Mouse (Mus musculus) neural tube, embryonic 11.5 days (tissue): Measurements from ENCODE around the gene Dcun1d1. TPM values are rescaled to one million over a fixed set of nuclear protein-coding genes. Genes with fewer than 3 reads are reported as not detected.

Source experiments
- ATAC-seq: fragments of 200-750 bp; cut with Nextera tagmentation; 2 replicates; pipeline ENCODE4 v1.8.0; 2017; ENCODE audit warnings: moderate number of reproducible peaks, mild to moderate bottlenecking, moderate TSS enrichment, moderate library complexity; ENCODE audit not compliant: insufficient read depth, low FRiP score, low TSS enrichment
- DNase-seq: peaks from one replicate; pipeline ENCODE4 v3.0.0-alpha.2; 2015; ENCODE audit warnings: low spot score
- H3K27ac ChIP-seq: fragments of 300-500 bp; sonication (generic); 2 replicates; pipeline ENCODE4 v1.5.1; 2014; ENCODE audit warnings: low read depth, mild to moderate bottlenecking, low read length
- H3K27me3 ChIP-seq: fragments of 300-500 bp; sonication (generic); 2 replicates; pipeline ENCODE4 v1.6.1; 2014; ENCODE audit warnings: mild to moderate bottlenecking, low read length, mixed read lengths; ENCODE audit not compliant: control insufficient read depth, insufficient read depth
- H3K36me3 ChIP-seq: fragments of 300-500 bp; sonication (generic); 2 replicates; pipeline ENCODE4 v1.6.1; 2014; ENCODE audit warnings: mild to moderate bottlenecking, low read length, moderate library complexity, mixed read lengths; ENCODE audit not compliant: control insufficient read depth, insufficient read depth
- H3K4me1 ChIP-seq: fragments of 300-500 bp; sonication (generic); 2 replicates; pipeline ENCODE4 v1.6.1; 2014; ENCODE audit warnings: low read length, mixed read lengths; ENCODE audit not compliant: control insufficient read depth, insufficient read depth
- H3K4me2 ChIP-seq: fragments of 300-500 bp; sonication (generic); 2 replicates; pipeline ENCODE4 v1.6.1; 2014; ENCODE audit warnings: low read depth, mild to moderate bottlenecking, moderate library complexity
- H3K4me3 ChIP-seq: fragments of 300-500 bp; sonication (generic); 2 replicates; pipeline ENCODE4 v1.5.1; 2014; ENCODE audit warnings: low read depth, low read length
- H3K9ac ChIP-seq: fragments of 300-500 bp; sonication (generic); 2 replicates; pipeline ENCODE4 v1.6.1; 2014; ENCODE audit warnings: mild to moderate bottlenecking, low read length
- H3K9me3 ChIP-seq: fragments of 300-500 bp; sonication (generic); 2 replicates; pipeline ENCODE4 v1.6.1; 2016; ENCODE audit warnings: low read length; ENCODE audit not compliant: control insufficient read depth
- WGBS: fragments of 180-500 bp; shearing (Covaris S2); extraction: QIAGEN DNeasy Blood & Tissue Kit; methylation state at CpG from one replicate; pipeline ENCODE4 v1.1.7; 2014; 5-methylcytosine and 5-hydroxymethylcytosine counted together
- polyA plus RNA-seq: library from polyadenylated mRNA; unstranded; fragments of >200 nt; fragmentation: Nextera tagmentation; extraction: Ambion mirVana; gene quantifications from 2 replicates; pipeline ENCODE4 v1.2.1, GENCODE M21; 2014

The Dcun1d1 gene
- 87.7 and 92.3 TPM in 2 replicates for polyA plus RNA-seq

DNA sequence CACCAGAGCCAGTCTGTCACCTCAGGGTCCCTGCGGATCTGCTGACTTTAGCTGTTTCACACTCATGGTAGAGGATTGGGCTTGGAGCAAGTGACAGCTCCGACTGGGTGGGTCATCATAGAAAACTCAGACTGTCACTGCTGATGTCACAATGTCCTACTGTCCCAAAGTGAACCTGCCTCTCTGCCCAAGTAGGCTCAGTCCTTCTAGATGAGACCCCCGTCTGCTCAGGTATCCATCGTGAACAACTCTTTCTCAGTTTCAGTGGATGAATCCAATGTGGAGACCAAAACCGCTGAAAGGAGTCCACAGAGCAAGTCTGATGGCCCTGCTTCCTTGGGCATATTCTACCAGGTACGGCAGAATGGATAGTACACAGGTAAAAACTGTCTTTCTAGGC is at the start of gene Dcun1d1:
Gene Dcun1d1 (minus strand): TSS at position 101 of the 400 bp plus-strand sequence.
- H3K4me1 ChIP-seq = 0 out of 2 replicates have a peak, but pooled peaks cover 5% of the 10 kb centered on the region
- ATAC-seq (no peak), DNase-seq (no peak)
- no peak within 1 kb of the TSS for H3K4me2 ChIP-seq
- H3K4me3 ChIP-seq = no peak within 1 kb of the TSS
- no peak within 1 kb of the TSS for H3K27ac ChIP-seq
- no peaks in the 10 kb centered on the region for H3K27me3 ChIP-seq
- no peaks in the 10 kb centered on the region for H3K36me3 ChIP-seq
- no peak within 1 kb of the TSS for H3K9ac ChIP-seq
- WGBS = 94% methylated on average over 6 of the region's 6 CpGs
- no peaks in the 10 kb centered on the region for H3K9me3 ChIP-seq

DNA sequence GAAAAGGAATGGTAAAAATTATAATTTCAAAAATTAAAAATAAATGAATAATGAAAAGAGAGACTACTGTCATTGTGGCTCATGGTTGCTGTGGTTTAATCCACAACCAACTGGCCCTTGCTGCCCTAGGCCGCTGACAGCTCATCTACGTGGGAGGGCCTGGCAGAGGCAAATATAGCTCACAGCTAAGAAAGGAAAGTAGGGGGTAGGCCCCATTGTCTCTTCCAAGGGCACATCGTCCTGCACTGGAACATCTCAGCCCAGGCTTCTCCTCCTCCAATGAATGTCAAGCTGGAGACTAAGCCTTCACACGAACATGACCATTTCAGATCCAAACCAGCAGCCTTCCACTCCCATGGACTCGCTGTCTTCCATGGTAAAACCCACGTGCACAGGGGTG is 49.0 kb upstream of the Dcun1d1 start:
- no peaks in the 10 kb centered on the region for H3K27me3 ChIP-seq
- DNase-seq = no peak
- ATAC-seq = no peak
- H3K27ac ChIP-seq = no peak overlapping the region
- H3K36me3 ChIP-seq = peaks cover 3% of the 10 kb centered on the region; the same call in 1 of the 2 replicates
- no peak overlapping the region for H3K4me2 ChIP-seq
- 89% methylated on average over 6 of the region's 6 CpGs for WGBS
- H3K9me3 ChIP-seq = no peaks in the 10 kb centered on the region
- H3K4me1 ChIP-seq = no peaks in the 10 kb centered on the region
- no peak overlapping the region for H3K9ac ChIP-seq
- H3K4me3 ChIP-seq = no peak overlapping the region

DNA sequence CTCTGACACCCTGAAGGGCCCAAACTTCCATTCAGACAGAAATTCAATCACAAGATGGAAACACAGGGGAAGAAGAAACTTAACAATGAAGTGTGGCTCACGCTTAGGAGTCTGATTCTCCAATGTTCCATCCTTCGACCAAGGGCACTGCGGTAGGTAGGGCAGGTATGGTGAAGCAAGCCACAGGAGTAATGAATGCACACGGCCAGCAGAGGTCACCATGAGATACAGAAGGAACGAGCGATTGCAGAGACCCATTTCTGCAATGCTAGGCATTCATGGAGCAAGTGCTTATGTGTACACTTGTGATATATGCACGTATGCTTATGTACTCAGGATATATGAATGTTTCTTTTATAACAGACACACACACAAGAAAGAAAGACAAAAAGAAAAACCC is 36.3 kb upstream of the Dcun1d1 start:
- no peak overlapping the region for H3K9ac ChIP-seq

GRCm38 (mm10) chr3:35972985-35973384 is 35.7 kb upstream of the Dcun1d1 start:
- Histone ChIP-seq H3K4me1 (no peaks in the 10 kb centered on the region), H3K9ac (no peak overlapping the region), H3K9me3 (no peaks in the 10 kb centered on the region), H3K4me3 (no peak overlapping the region), H3K4me2 (no peak overlapping the region), H3K27ac (no peak overlapping the region), H3K36me3 (peaks cover 4% of the 10 kb centered on the region; the same call in 1 of the 2 replicates), H3K27me3 (no peaks in the 10 kb centered on the region)
- WGBS = 81% methylated on average over 4 of the region's 4 CpGs
- ATAC-seq = no peak
- DNase-seq = no peak

More for the DNA sequence above, 36.3 kb upstream of the Dcun1d1 start:
- Histone ChIP-seq H3K4me2 (no peak overlapping the region), H3K27ac (no peak overlapping the region), H3K4me3 (no peak overlapping the region), H3K27me3 (no peaks in the 10 kb centered on the region), H3K9me3 (no peaks in the 10 kb centered on the region), H3K36me3 (peaks cover 4% of the 10 kb centered on the region), H3K4me1 (no peaks in the 10 kb centered on the region)
- DNase-seq = peak; percentile 36
- 83% methylated on average over 7 of the region's 7 CpGs for WGBS
- no peak for ATAC-seq

- Histone ChIP-seq H3K27ac (no peak overlapping the region), H3K4me1 (no peaks in the 10 kb centered on the region), H3K4me2 (no peak overlapping the region), H3K9ac (no peak overlapping the region), H3K36me3 (peaks cover 2% of the 10 kb centered on the region; the same call in 1 of the 2 replicates), H3K4me3 (no peak overlapping the region), H3K27me3 (no peaks in the 10 kb centered on the region), H3K9me3 (no peaks in the 10 kb centered on the region)
- DNase-seq = no peak
- 95% methylated on average over 12 of the region's 12 CpGs for WGBS
- no peak for ATAC-seq
Measured at GRCm38 (mm10) chr3:35971149-35971548, 33.9 kb upstream of the Dcun1d1 start.

DNA sequence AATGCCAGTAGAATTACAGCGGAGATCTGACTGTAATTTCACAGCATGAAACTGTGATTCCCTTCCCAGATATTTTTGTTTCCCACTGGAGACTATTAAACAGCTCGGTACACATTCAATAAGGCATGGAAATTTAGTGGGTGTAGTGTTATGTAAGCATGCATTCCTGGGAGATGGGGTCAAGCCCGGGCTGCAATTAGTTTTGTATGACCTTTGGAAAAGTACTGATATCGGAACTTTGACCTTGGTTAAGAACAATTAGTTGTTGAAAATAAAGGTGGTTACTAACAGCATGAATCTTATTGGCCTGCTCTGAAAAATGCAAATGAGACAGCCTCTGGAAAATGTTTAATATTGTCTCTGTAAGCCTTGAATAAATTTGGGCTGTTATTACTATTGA is 33.2 kb upstream of the Dcun1d1 start:
- 86% methylated on average over 4 of the region's 4 CpGs for WGBS
- H3K4me2 ChIP-seq = no peak overlapping the region
- DNase-seq = no peak
- ATAC-seq = no peak
- no peak overlapping the region for H3K4me3 ChIP-seq
- H3K4me1 ChIP-seq = no peaks in the 10 kb centered on the region
- H3K36me3 ChIP-seq = peaks cover 2% of the 10 kb centered on the region; the same call in 1 of the 2 replicates
- no peak overlapping the region for H3K27ac ChIP-seq
- no peaks in the 10 kb centered on the region for H3K27me3 ChIP-seq
- no peaks in the 10 kb centered on the region for H3K9me3 ChIP-seq
- H3K9ac ChIP-seq = no peak overlapping the region

DNA sequence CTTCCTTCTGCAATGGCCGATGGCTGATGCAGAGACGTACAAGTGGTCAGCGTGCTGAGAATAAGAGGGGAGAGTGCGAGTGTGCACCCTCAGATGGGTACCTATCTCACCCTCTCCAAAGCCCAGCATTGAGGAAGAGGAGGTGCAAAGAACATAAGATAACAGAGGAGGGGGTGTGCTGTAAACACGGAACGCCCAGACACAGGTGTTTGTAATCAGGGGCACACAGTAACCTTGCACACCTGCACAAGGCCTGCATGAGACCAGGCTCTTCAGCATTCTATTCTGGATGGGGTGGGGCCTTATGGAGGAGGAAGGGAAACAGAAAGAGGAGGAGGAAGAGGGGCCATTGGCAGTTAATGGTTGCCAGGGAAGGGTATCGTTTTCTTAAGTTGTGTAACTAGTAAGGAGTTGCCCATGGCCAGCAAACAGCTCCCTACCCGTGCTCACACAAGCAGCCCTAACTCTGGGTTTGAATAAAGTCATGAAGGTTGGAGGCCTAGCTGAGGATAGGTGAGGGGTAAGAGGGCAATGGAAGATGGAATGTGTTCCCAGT is 30.2 kb upstream of the Dcun1d1 start:
- Histone ChIP-seq H3K4me1 (no peaks in the 10 kb centered on the region), H3K4me2 (no peak overlapping the region), H3K27ac (no peak overlapping the region), H3K9me3 (no peaks in the 10 kb centered on the region), H3K4me3 (no peak overlapping the region), H3K9ac (no peak overlapping the region), H3K36me3 (peaks cover 2% of the 10 kb centered on the region), H3K27me3 (no peaks in the 10 kb centered on the region)
- 92% methylated on average over 8 of the region's 8 CpGs for WGBS
- DNase-seq = no peak
- no peak for ATAC-seq

GRCm38 (mm10) chr3:35966493-35966892 is 29.2 kb upstream of the Dcun1d1 start:
- Histone ChIP-seq H3K4me3 (no peak overlapping the region), H3K9me3 (no peaks in the 10 kb centered on the region), H3K27me3 (no peaks in the 10 kb centered on the region), H3K9ac (no peak overlapping the region), H3K36me3 (no peaks in the 10 kb centered on the region; the same call in 1 of the 2 replicates), H3K27ac (no peak overlapping the region), H3K4me2 (no peak overlapping the region), H3K4me1 (no peaks in the 10 kb centered on the region)
- WGBS = 83% methylated on average over 2 of the region's 2 CpGs
- ATAC-seq = no peak
- DNase-seq = no peak

DNA sequence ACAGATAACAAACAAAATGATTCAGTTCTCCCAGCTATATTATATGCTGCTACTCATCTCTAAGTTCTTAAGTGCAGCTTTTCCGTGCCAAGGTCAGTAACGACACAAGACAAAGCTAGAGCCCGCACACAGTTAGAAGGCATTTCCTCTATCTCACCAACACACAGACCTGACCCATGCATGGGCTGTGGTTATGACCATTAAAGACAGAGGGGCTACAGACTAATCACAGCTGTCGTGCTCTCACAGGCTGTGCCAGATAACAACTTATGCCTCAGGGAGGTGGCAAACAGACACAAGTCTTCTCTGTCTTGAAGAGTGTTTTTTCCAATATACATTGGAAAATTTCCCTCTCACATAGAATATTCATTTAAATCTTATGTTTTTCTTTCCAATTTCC is 27.7 kb upstream of the Dcun1d1 start:
- Histone ChIP-seq H3K36me3 (no peaks in the 10 kb centered on the region; the same call in 1 of the 2 replicates), H3K4me2 (no peak overlapping the region), H3K9ac (no peak overlapping the region), H3K27me3 (no peaks in the 10 kb centered on the region), H3K4me3 (no peak overlapping the region), H3K9me3 (no peaks in the 10 kb centered on the region), H3K4me1 (no peaks in the 10 kb centered on the region), H3K27ac (no peak overlapping the region)
- WGBS = 88% methylated on average over 4 of the region's 4 CpGs
- DNase-seq (no peak), ATAC-seq (no peak)
